Mouse (Mus musculus): Measurements from ENCODE around the gene AC109138.7.

DNA sequence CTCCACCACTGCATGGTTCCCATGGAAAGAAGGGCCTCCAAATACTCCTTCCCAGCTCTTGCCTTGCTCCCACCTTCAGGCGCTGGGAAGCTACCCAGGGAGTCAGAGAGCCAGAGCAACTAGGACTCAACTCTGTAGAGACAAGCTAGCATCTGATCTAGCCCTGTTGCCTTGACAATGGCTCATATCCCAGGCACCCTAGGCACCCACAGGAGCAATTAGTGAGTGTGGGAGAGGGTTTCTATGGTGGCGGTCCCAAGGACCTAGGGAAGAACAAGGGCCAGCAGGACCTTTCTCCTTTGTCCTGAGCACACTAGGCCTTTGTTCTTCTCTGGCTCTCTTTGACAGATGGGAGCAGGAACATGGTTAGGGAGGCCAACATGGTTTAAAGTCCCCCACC, 30.5 kb upstream of the AC109138.7 start:
- no peak for TF ChIP-seq CTCF (IDR thresholded peaks at IDR 0.05; ENCODE audit: borderline replicate concordance, extremely low read depth, insufficient read depth, insufficient read length)
- no peak for TF ChIP-seq POLR2A (IDR thresholded peaks at IDR 0.05; ENCODE audit: borderline replicate concordance, extremely low read depth, insufficient read depth, insufficient read length, poor library complexity, severe bottlenecking)

Data from brain, embryonic 14.5 days (tissue).